Mouse (Mus musculus) gastrocnemius, postnatal 25 days (tissue): ENCODE results near the gene Tgfbr2. TPM values are rescaled to one million over a fixed set of nuclear protein-coding genes. Genes with fewer than 3 reads are reported as not detected.

Experiments
- DNase-seq: peaks from one replicate; pipeline ENCODE4 v3.0.0; 2022
- total RNA-seq, 2 experiments: library from RNA; stranded (reverse); gene quantifications; 1 replicate in 1 of 2; 2 replicates in 1 of 2; pipeline ENCODE4 v1.2.3; 2021

Tgfbr2 gene
- total RNA-seq, 2 experiments from 2014 or later, result 18.8 to 20.3 TPM

- no peak for DNase-seq
These were observed 59.3 kb downstream of the Tgfbr2 start for GRCm38 (mm10) chr9:116115875-116116274.

DNA sequence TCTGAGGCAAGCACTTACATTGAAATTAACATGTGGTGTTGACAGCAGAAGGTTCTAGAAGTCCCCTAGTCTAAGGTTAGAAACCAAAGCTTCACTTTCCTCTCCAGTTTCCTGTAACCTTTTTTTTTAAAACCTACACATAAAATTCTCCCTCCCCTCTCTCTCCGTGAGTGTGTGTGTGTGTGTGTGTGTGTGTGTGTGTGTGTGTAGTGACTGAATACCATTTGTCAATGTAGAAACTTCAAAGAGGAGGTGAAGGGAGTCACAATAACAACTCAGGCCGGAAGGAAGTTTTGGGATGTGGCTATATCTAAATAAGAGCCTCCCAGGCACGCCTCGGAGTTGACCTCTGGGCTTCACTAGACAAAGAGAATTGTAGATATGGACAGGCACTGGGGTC is 60.8 kb downstream of the Tgfbr2 start:
- no peak for DNase-seq

GRCm38 (mm10) chr9:116111149-116111970 is 63.8 kb downstream of the Tgfbr2 start:
- no peak for DNase-seq

DNA sequence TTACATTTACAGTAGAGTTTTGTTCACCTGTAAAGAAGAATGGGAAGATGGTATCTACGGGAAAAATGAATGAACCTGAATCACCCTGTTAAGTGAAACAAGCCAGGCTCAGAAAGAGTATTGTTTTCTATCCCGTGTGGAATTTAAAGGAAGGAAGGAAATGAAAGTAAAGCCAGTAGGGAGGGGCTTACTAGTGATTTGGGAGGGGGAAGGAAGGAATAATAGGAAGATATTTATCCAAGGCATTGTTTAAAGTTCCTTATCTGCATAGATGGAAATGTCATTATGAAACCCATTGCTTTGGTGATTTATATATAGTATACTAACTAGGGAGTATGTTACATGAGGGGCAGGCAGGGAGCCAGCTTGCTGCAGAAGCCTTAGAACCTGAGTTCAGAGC is 66.4 kb downstream of the Tgfbr2 start:
- no peak for DNase-seq

DNA sequence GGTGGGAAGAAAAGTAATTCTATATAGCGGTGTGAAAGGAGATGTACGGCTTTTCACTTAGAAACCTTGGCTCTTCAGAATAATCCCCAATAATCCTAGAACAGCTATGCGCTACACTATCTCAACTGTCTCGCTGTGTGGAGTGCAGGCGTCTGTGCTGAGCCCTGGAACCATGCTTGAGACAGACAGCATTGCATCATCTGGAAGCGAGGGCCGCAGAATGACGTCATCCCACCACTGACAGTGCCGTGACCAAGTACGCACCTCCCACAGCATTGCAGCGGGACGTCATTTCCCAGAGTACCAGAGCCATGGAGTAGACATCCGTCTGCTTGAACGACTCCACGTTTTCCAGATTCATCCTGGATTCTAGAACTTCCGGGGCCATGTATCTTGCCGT is 70.4 kb downstream of the Tgfbr2 start:
- no peak for DNase-seq

- no peak for DNase-seq
These were observed 73.3 kb downstream of the Tgfbr2 start for GRCm38 (mm10) chr9:116101842-116102241.

DNA sequence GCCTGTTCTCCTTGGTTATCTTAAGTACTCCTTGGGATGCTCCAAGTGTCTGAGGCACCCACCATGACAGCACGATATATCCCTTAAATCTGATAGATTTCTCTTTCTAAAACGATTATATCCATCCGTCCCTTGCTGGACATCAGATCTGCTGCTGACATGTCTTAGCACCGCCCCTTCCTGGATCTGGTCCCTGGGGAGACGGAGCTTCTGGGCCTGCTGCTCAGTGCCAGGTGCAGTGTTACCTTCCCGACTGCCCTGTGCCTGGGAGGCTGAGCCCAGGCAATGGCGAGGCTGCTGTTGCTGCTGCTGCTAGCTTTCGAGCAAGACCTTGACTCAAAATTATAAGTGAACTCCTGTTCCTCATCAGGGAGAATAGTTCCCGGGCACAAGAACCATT is 75.1 kb downstream of the Tgfbr2 start:
- DNase-seq, result peak; percentile 26

DNA sequence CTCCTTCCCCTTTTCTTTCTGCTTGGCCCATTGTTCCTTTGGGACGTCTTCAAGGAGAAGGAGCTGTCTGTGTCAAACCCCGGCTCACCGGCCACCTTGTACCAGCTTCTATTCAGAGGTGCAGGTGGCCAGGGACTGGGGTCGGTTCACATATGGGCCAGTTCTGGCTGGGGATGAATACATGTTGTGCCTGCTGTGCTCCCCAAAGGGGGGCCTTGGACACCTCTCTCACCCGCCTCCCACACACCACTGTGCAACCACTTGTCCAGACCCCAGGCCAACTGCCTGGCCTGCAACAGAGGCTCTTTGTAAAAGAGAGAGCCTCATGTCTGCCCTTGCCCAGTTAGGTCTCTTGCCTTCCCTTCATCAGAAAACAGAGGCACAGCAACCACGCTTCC is 75.6 kb downstream of the Tgfbr2 start:
- DNase-seq, result peak; percentile 59

- DNase-seq, result peak; percentile 44
These were observed 76.2 kb downstream of the Tgfbr2 start for GRCm38 (mm10) chr9:116098724-116099595.

DNA sequence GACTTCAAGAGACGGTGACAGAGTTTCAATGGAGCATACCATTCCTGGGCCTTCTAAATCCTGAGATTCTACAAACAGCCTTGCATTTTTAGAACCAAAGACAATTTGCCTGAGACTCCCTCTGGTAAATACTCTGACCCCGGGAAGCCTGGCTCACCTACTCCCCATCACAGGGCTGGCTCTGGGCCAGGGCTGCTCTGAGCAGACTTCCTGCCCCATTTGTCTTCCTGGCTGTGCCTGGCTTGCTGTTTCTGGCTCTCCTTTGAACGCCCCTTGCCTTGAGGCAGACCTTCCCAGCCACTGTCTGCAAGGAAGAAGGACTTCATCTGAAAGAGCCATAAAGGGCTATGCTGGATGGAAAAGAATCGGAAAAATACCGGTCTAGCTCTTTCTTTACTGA is 83.2 kb downstream of the Tgfbr2 start:
- DNase-seq, result no peak

DNA sequence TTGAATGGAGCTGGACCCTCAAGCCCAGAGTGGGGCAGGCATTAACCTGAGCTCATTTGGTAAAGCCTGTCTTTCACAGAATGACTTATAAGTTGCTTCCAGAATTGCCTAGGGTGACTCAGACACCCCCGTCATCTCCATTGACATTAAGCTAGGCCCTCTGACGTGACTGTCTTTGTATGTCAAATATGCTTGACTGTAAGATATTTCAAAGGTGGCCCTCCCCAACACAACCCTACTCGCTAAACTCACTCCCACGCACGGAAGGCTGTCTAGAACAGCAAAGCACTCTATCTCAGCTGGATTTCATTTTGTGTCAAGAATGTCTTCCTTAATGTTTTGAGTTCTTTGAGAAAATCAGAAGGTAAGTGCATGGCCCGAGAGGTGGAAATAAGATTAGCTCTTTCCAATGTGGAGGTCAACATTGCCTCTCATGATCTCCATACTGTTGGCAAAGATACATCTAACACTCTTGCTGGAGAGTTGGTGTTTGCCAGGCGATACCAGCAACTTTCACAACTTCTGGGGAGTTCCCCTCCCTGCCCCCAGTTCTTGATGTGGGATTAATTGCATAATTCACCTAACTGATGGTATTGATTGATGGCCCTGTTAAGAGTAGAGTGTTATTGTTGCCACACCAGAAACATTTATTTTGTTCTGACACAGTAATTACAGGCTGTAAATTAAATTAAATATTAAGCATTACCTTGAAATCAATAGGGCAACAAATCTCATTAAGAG is 83.9 kb downstream of the Tgfbr2 start:
- DNase-seq, result no peak

GRCm38 (mm10) chr9:116090296-116090695 is 84.9 kb downstream of the Tgfbr2 start:
- no peak for DNase-seq

- no peak for DNase-seq
These were observed 86.2 kb downstream of the Tgfbr2 start for GRCm38 (mm10) chr9:116088912-116089311.

DNA sequence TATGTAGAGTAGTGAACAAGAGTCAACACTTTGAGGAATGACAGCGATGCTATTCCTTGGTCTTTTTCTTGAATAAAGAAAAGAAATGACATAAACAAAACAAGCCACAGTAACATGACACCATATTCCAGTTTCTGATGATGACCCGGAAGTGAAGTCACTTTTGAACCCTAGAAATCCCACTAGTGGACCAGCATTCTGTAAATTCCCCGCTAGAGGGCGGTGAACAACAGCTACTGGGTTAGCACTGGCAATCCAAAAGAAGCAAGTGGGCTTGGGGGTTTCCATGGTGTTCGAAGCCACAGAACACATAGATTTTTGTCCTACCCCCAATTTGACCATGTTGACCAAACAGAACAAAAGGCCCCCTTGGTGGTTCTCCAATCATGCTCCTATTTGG is 87.3 kb downstream of the Tgfbr2 start:
- DNase-seq, result no peak

DNA sequence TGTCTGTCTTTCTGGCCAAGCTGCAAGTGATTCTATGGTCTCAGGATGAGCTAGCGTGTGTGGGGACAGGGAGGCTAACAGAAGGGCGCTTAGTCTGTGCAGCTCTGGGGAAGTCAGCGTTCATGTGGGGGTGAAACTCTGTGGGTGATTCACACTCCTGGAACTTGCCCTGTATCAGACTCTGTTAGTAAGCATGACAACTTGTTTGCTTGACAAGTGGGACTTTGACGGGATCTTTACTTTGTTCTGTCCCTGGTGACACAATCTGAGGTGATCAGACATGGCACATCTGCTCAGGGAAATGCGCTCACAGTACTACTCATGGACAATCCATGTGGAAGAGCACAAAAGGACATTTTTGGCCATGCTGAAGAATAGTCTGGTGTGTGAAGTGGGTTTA is 87.9 kb downstream of the Tgfbr2 start:
- DNase-seq, result no peak

DNA sequence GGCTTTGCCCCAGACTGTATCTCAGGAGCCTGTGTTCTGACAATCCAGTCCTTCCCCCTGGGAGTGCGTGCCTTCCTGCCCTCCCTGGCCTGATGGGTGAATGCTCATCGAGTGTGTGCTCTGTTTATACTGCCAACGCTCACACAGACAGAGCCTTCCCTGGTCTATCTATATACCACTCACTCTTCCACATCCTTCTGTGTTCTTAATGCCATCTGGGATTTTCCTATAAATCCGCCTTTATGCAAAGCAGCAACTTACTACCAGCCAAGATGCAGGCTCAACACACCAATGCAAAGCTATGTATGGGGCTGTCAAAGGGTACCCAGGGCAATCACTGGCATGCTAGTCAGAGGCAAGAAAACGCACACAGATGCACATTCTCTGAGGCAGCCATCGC is 89.2 kb downstream of the Tgfbr2 start:
- DNase-seq, result no peak

- DNase-seq, result no peak
These were observed 90.7 kb downstream of the Tgfbr2 start for GRCm38 (mm10) chr9:116084324-116084931.

- no peak for DNase-seq
These were observed 91.3 kb downstream of the Tgfbr2 start for GRCm38 (mm10) chr9:116083726-116084323.

- DNase-seq, result no peak
These were observed 91.9 kb downstream of the Tgfbr2 start for GRCm38 (mm10) chr9:116083300-116083699.

DNA sequence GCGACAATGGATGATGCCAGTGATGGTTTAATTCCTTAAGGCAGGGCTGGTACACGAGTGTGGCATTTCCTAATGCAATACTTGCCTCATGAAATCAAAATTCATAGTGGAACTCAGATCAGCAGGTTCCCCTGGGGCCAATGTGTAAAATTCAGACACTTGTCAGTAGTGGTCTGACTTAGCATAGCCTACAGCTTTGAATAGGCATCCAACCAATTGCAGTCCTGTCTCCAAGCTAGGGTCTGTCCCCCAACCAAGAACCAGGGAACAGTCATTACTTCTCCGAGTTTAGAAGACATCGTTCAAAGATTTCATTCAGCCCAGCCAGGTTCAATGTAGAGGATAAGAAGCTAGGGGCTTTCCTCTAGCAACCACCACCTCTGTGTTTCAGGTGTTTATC is 93.4 kb downstream of the Tgfbr2 start:
- DNase-seq, result no peak

DNA sequence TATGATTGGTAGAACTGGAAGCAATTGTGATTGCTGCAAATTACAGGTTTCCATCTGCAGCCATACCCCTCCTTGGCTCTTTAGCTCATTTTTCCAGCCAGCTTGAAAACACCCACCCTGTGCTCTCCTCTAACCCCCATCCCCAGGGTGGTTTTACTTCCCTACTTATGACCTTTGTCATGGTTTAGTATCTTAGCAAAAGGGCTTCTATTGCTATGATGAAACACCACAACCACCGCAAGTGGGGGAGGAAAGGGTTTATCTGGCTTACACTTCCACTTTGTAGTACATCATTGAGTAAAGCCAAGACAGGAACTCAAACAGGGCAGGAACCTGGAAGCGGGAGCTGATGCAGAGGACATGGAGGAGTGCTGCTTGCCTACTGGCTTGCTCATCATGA is 97.7 kb downstream of the Tgfbr2 start:
- no peak for DNase-seq

- DNase-seq, result no peak
These were observed 98.2 kb downstream of the Tgfbr2 start for GRCm38 (mm10) chr9:116076946-116077345.
